In the genomic region with DNA sequence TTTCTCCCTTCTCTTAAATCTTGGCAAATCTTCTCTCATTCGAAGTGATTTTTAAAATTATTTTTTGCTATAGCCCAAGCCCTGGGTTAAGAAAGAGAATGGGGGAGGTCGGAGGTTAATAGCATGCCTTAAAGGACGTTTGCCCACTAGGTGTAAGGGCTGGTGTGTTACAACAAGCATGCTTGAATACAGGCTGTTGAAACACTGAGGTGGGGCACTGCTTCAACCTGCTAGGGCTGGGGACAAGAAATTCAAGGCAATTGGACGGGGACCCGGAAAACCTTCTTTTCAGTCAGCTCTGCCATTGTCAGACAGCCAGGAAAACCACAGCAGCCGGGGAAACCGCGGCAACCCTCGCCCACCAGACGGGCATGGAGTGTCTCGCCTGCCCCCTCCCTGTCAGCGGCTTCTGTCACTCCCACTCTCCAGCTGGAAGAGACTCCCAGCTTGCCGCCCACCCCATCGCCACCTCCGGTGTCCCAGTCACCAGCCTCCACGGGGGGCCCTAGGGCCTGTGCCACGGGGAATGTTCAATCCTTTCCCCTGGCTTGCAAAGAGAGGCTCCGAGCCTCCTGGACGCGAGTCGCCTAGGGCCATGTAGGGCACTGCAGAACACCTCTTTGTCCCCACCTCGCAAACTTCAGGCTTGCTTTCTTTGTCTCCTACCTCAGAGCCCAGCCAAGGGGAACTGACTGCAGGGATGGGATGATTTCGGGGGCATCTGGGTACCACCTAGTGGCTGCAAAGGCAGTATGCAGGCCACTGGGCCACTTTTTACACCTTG, we compare ENCODE assay signal across 8 mouse cellular contexts. TPM values are rescaled to one million over a fixed set of nuclear protein-coding genes. Genes with fewer than 3 reads are reported as not detected.
DNase-seq lines count a peak whose midpoint lies in the region; ATAC-seq and TF ChIP-seq lines count a peak whose summit lies in the region.

No protein-coding gene starts in this region.

- peak; percentile 9 for DNase-seq in 3134 (ENCODE audit: extremely low read depth, insufficient read length, low spot score)
- DNase-seq in T-cell, adult 2 months (ENCODE audit: low spot score) = peak; percentile 55
- peak; percentile 81 for DNase-seq in layer of hippocampus, adult 9-11 months
- DNase-seq in lung, adult 2 months = peak; percentile 8
- DNase-seq in thymus, postnatal 14 days = peak; percentile 49

- H3K27me3 ChIP-seq in heart, embryonic 16.5 days (ENCODE audit: control insufficient read depth, insufficient read depth, low read length) = no peaks in the 10 kb centered on the region
- no peaks in the 10 kb centered on the region for H3K27me3 ChIP-seq in neural tube, embryonic 15.5 days (replicated peaks)

- H3K36me3 ChIP-seq in heart, embryonic 16.5 days (ENCODE audit: control insufficient read depth, insufficient read depth) = no peaks in the 10 kb centered on the region
- H3K36me3 ChIP-seq in neural tube, embryonic 15.5 days = no peaks in the 10 kb centered on the region

- peak; percentile 36; the same call in 1 of the 2 replicates for TF ChIP-seq CTCF in lung, adult 2 months (IDR thresholded peaks at IDR 0.05; ENCODE audit: insufficient read depth, low read length)

- no peaks in the 10 kb centered on the region for H3K9me3 ChIP-seq in heart, embryonic 16.5 days (replicated peaks; ENCODE audit: control insufficient read depth, low read length)
- H3K9me3 ChIP-seq in neural tube, embryonic 15.5 days (replicated peaks) = no peaks in the 10 kb centered on the region

- 11% methylated on average over 23 of the region's 23 CpGs for WGBS in heart, embryonic 16.5 days
- 12% methylated on average over 23 of the region's 23 CpGs for WGBS in lung, adult 2 months
- WGBS in neural tube, embryonic 15.5 days = 13% methylated on average over 23 of the region's 23 CpGs

- H3K9ac ChIP-seq in heart, embryonic 16.5 days (ENCODE audit: low read length) = peak overlapping the region; percentile 65
- peak overlapping the region; percentile 50 for H3K9ac ChIP-seq in neural tube, embryonic 15.5 days (replicated peaks)

- H3K27ac ChIP-seq in heart, embryonic 16.5 days (ENCODE audit: low read length) = no peak overlapping the region
- H3K27ac ChIP-seq in neural tube, embryonic 15.5 days (replicated peaks) = no peak overlapping the region

- peak overlapping the region; percentile 81 for H3K4me2 ChIP-seq in heart, embryonic 16.5 days (ENCODE audit: low read depth, low read length)
- peak overlapping the region; percentile 69 for H3K4me2 ChIP-seq in neural tube, embryonic 15.5 days

- no peaks in the 10 kb centered on the region for H3K4me1 ChIP-seq in heart, embryonic 16.5 days (ENCODE audit: control insufficient read depth, insufficient read depth, low read length)
- H3K4me1 ChIP-seq in lung, adult 2 months (ENCODE audit: control insufficient read depth, insufficient read depth, low read length) = no peaks in the 10 kb centered on the region
- peaks cover 8% of the 10 kb centered on the region for H3K4me1 ChIP-seq in neural tube, embryonic 15.5 days

- peak; percentile 97 for ATAC-seq in common myeloid progenitor, adult 5-6 weeks (replicated peaks; ENCODE audit: low read depth, poor library complexity, severe bottlenecking)
- ATAC-seq in heart, embryonic 16.5 days (replicated peaks; ENCODE audit: extremely low read depth, insufficient read depth, low FRiP score) = peak; percentile 75
- peak; percentile 90 for ATAC-seq in neural tube, embryonic 15.5 days (ENCODE audit: low FRiP score)

- no peak for TF ChIP-seq POLR2A in lung, adult 2 months (IDR thresholded peaks at IDR 0.05; ENCODE audit: borderline replicate concordance, extremely low read depth, low read depth, low read length)

- H3K4me3 ChIP-seq in heart, embryonic 16.5 days (ENCODE audit: low read length) = peak overlapping the region; percentile 53
- H3K4me3 ChIP-seq in lung, adult 2 months (replicated peaks; ENCODE audit: extremely low read depth, low read depth, low read length) = peak overlapping the region; percentile 11
- peak overlapping the region; percentile 39 for H3K4me3 ChIP-seq in neural tube, embryonic 15.5 days (replicated peaks)

RNA-seq across cellular contexts. Expression of a gene that starts 33.4 kb away (rescaled TPM):
- not detected in 2 replicates for total RNA-seq in common myeloid progenitor, adult 5-6 weeks (2017)
- 0.87 and 1.3 TPM in 2 replicates for polyA plus RNA-seq in heart, embryonic 16.5 days (2015; fragmentation: Nextera tagmentation; extraction: Ambion mirVana)
- polyA plus RNA-seq in lung, adult 2 months (2012; rRNA removed) = 0.15 and 0.69 TPM in 2 replicates
- 0.34 and 0.36 TPM in 2 replicates for polyA plus RNA-seq in neural tube, embryonic 15.5 days (2015; fragmentation: Nextera tagmentation; extraction: Ambion mirVana)

Comparison
In these comparisons a context has a peak if more than half of its experiments do, and no peak if none do; other contexts are left out.
1. DNase-seq: peak in every context shown above with its lines; median percentile 81 in layer of hippocampus, adult 9-11 months; 55 in T-cell, adult 2 months; 49 in thymus, postnatal 14 days; 9 in 3134; 8 in lung, adult 2 months.